Mouse (Mus musculus) activated CD4-positive, CD25-positive, alpha-beta regulatory T cell (primary cell): ENCODE results near the gene Adamts3. TPM values are rescaled to one million over a fixed set of nuclear protein-coding genes. Genes with fewer than 3 reads are reported as not detected.

Experiments
- polyA plus RNA-seq, 2 experiments: library from polyadenylated mRNA; unstranded; fragments of 100-300 nt; shearing (Covaris generic); gene quantifications; one replicate each; pipeline ENCODE4 v1.2.1; 2017

Gene Adamts3
- under 1 TPM; 0.23 to 0.27 TPM for polyA plus RNA-seq

GRCm38 (mm10) chr5:89883051-89883907 is at the start of gene Adamts3:
TSS of gene Adamts3 (minus strand) at chr5:89883334.

